Mouse (Mus musculus): Measurements from ENCODE around the gene Pon1.
"Not testable (repeated sequence)": the region's sequence is repeated elsewhere in the genome, so short reads cannot be mapped to it uniquely, and the experiment has no call there.

Gene Pon1

DNA sequence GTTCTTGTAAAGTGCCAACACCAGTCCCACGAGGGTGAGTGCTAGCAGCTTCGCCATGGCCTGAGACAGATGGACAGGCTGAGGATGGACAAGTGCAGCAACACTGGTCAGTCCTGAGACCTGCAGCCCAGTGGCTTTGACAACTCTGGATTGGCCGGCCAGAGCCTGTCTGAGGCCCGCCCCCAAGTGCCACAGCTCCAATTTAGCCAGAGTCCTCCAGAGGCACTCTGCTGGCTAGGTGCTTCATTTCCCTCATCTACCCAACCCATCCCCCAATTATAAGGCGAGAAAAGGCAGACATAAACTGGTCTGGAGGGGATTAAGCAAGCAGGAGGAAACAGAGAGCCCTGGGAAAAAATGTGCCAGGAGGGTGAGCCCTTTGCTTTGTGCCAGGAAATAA lies at the start of gene Pon1:
Pon1 (minus strand) TSS at position 254 of the 400 bp plus-strand sequence.
- no peak for DNase-seq (ENCODE audit: low spot score)

DNA sequence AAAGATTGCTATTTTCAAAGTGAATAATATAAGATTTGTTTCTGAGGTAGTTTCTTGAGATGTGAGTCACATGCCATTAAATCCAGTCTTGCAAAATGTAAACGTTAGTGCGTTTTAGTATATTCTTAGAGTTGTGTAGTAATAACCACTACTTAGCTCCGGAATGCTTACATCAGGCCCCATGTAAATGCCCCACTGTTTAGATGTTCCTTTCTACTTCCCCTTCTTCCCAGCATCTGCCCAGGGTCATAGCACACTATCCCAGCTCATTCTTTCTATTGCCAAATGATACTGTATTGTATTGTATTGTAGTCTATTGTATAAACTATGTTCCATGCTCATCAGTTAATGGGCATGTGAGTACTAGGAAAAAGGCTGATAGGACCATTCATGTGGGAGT lies 45.1 kb upstream of the Pon1 start:
- no peak for DNase-seq (ENCODE audit: low spot score)

DNA sequence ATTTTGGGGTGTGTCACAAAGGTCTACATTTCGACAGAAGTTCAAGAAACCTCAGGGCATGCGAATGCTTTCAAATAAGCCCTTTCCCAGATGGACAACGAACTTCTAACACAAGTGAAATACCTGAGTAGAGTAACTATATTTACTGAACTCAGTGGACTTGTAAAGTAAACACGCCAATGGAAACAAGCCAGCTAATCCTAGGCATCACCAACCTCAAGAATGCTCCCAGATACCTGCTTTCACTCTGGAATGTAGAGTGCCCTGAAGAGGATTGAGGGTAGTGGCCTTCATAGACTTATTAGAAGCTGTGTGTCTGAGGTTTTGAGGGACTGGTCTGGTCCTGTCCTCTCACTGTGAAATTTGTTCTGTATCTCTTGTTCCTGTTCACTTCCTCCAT lies 43.8 kb upstream of the Pon1 start:
- DNase-seq (ENCODE audit: low spot score): no peak

DNA sequence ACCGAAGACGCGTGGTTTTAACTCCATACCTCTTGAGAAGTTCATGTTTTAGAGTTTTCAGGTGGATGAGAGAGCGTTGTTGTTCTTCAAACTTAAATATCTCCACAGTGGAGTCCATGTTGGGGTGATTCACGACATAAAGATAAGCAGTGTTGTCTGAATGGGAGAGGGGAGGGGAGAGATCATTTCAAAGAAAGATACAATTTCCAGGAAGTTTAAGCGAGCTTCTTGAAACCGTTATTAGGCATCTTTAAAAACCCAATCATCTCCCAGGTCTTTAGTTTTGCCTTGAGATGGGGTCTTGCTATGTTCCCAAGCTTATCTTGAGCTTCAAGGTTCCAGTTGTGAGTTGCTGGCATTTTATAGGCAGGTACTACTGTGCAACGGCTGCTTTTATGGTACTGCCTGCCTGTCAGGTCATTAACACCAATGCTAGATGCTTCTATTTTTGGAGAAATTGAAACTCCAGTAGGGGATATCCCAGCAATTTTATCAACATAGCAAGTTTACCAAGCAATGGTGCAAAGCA lies 43.2 kb upstream of the Pon1 start:
- DNase-seq (ENCODE audit: low spot score): no peak

DNA sequence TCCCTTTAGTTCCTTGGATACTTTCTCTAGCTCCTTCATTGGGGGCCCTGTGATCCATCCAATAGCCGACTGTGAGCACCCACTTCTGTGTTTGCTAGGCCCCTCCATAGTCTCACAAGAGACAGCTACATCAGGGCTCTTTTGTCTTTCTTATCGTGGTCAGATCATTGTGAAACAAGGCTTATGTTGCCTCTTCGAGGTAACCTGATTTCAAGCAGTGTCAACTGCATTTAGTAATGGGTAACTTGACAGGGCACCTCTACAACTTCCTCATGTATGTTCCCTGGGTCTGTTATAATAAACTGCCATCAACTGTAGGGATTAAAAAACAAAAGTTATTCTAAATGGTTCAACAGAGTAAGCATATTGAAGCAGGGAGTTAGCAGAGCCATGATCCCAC lies 40.8 kb upstream of the Pon1 start:
- no peak for DNase-seq (ENCODE audit: low spot score)

DNA sequence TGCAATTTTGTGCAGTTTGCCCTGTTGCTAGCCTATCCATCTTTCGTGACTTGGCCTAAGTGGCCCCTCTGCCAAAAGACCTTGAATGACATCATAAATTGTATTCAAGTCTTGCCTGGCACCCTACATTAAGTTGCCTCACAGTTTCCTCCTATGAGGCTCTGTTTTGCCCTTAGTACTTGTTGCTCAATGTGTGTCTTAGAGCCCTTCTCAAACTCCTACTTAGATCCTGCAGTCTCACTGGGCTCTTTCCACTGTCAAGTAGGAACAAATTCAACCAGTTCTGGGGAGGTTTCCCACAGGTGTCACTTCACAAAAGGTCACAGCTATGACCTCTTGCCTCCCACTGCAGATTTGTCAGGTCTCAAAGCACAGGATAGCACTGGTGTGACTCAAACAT lies 40.1 kb upstream of the Pon1 start:
- no peak for DNase-seq (ENCODE audit: low spot score)

DNA sequence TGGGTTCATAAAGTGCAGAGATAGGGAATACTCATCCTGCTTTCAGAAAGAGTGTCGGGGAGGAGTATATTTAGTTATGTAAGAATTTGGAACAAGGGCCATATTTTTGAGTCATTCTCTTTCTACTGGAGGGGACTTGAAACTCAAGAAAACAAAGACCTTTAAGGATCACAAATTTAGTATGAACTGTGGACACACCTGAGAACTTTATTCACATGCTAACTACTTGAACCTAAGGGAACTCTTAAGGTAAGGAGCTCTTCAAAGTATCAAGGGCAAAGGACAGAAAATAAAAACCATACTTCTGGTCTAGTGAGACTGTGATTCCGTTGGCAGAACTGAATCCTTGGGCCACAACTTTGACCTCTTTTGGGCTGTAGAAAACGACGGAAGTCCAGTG lies 38.3 kb upstream of the Pon1 start:
- no peak for DNase-seq (ENCODE audit: low spot score)

DNA sequence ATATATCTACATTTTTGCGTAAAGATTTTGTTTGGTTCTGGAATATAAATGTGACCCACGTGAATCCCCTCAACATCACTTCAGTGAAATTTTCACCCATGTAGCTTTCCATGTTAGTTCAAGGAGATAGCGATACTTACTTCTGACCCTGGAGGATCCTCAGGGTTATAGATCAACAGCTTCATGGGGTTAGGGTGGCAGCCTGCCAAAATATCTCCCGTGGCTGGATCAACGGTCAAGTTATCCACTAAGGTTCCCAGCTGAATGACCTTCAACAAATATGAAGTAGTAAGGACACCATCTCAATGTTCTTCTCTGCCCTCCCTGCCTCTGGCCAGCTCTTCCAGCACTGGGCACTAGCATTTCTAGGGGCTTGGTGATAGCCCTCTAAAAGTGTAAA lies 36.5 kb upstream of the Pon1 start:
- no peak for DNase-seq (ENCODE audit: low spot score)

DNA sequence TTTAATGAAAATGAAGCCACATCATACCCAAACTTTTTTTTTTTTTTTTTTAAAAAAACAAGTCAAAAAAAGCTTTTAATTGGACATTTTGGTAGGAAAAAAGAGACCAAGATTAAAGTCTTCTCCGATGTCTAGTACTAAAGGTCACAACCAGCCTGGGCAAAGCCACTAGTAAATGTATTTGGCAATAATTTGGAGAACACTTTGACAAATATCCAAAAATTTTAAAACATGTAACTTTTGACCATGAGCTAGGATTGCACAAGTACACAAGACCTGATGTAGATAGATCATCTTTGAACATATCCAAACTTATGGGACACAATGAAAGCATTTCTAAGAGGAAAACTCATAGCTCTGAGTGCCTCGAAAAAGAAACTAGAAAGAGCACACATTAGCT lies 29.8 kb upstream of the Pon1 start:
- DNase-seq (ENCODE audit: low spot score): not testable (repeated sequence)

DNA sequence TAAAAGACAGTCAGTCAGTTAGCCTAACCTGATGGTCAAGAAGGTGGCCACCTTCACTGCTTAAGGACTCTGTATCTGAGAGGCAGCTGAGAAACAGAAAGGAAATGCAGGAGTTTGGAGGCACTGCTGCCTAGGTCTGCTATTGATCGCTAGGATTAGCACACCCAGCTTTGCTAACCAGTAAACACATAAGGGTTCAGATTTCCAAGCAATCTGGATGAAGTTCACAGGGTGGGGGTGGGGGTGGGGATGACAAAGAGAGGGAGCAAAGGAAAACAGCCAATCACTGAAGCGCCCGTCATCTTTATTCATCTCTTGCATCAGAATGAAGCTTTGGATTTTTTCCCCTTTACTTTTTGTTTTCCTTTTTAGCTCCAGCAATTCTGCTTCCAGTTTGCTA lies 28.3 kb upstream of the Pon1 start:
- DNase-seq (ENCODE audit: low spot score): no peak

DNA sequence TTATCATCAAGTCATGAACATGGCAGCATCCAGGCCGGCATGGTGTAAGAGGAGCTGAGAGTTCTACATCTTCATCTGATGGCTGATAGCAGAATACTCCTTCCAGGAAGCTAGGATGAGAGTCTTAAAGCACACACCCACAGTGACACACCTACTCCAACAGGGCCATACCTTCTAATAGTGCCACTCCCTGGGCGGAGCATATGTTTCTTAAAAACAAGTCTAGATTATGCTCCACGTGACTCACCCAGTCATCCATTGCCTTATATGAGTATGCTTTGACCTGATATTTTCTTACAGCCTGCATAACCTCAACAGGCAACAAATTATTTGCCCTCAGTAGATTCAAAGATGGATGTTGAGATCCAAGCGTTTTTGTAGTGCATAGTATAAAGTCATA lies 24.4 kb upstream of the Pon1 start:
- no peak for DNase-seq (ENCODE audit: low spot score)

DNA sequence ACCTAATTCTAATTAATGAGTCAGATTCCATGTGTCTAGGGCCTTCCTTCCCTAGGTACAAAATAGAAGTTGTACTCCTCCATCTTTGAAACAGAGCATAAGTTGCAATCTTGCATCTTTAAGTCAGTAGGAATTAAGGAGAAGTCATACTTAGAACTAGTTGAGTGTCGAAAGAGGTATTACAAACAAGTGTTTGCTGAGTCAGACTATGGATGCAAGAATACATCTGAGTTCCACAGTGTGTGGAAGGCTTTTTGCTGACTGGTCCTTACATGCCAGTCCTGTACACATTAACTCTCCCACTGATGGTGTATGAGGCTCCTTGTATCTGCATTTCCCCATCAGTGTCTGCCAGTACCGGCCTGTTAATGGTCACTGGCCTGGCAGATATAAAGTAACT lies 14.1 kb upstream of the Pon1 start:
- no peak for DNase-seq (ENCODE audit: low spot score)

DNA sequence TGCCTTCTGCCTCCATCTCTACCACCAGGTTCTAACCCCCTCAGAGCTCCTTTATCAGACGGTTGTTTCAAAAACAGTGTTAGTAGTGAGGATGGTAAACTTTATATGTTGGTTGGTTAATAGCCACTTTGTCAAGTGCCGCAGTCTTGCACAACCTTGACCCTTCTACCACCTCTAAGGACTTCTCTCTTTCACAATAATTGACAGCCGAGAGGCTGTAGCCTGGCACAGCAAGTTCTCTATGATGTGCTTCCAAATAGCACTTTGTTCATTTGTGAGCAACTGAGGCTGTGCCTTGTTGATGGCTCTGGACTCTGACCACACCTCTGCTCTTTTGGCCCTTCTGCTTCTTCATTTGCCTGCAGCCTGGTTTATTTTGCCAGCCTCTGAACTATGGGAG lies 6.2 kb upstream of the Pon1 start:
- no peak for DNase-seq (ENCODE audit: low spot score)

DNA sequence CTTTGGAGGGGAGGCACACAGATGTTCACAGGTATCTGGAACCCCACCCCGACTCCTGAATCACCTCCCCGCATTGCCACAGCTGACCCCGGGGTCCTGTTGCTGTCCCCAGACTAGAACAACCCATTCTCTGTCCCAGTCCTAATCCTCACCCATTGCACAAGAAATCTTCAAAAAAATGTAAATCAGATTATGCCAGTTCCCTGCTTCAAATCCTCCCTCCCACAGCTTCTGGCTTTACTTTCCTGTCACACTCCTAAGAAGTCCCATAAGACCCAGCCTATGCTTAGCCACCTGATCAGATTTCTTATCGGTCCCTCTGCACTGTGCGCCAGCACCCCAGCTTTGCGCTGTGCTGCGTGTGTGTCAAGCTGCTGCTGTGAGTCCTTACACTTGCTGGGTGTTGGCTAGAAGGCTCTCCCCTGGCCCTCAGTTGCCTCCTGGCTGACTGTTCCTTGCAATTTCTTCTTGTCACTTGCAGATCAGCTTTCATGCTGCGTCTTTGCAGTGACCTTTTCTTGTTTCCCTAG lies 5.7 kb upstream of the Pon1 start:
- DNase-seq (ENCODE audit: low spot score): no peak

DNA sequence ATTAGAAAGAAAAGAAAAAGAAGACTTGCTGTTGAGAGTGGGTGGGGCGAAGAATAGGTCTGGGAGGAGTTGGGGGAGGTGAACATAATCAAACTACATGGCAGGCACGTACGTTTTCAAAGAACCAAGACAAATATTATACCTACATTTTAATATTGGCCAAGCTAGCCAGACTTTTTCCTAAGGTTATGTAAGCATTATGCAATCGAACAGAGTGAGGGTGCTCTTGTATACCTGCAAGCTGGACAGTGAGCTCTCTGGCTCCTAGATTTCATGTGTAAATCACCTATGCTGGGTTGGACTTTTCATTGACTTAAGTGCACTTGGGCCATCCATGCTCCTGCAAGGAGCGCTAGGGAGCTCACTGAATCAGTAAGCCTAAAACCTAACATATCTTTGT lies 4.8 kb upstream of the Pon1 start:
- no peak for DNase-seq (ENCODE audit: low spot score)

DNA sequence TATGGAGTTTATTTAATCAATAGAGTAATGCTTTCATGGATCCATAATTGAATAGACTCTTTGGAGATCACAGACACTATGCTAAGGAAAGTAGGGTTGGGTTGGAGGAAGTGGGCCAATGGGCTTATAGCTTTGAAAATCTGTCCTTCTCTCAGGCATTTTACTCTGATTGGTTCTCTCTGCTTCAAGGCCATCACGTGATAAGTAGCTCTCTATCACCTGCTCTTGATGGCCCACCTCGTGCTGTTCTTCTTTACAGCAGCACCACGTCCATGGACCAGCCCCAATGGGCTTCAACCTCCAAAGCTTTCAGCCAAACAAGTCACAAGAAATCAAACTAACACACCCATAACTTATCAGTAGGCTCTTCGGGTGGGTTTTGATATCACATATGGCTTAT lies 3.0 kb downstream of the Pon1 start:
- no peak for DNase-seq (ENCODE audit: low spot score)

DNA sequence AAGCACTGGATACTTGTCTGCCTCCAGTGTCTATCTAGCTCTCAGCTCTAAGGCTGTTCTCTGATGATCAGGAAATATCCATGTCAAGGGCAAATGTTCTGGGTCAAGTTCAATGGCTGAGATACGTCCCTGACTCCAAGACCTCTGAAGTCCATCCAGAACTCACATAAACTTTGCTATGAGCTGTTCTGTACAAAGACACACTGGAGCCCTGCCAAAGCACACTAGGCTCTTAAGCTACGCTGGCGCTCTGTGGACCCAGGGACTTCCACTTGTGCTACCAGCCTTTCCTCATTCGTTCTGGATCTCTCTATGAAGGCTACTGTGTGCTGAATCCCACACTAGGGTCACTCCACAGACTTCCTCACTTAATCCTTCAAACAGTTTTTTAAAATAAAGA lies 4.2 kb downstream of the Pon1 start:
- no peak for DNase-seq (ENCODE audit: low spot score)

DNA sequence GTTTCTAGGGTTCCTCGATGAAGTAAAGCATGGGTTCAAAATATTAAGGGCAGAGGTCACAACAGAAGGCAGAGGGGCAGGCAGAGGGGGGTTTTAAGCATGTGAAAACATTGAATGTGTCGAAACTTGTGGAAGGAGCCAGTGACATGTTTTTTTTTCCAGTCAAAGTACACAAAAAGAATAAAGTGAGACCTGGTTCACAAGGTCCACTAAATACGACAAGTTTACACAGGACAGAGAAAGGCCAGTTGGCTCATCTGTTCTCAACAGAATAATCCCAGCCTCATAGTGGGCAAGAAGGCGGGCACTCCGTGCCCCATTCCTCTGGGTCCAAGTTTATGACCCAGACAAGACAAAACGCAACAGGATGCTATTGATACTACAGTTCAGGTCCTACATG lies 4.8 kb downstream of the Pon1 start:
- no peak for DNase-seq (ENCODE audit: low spot score)

DNA sequence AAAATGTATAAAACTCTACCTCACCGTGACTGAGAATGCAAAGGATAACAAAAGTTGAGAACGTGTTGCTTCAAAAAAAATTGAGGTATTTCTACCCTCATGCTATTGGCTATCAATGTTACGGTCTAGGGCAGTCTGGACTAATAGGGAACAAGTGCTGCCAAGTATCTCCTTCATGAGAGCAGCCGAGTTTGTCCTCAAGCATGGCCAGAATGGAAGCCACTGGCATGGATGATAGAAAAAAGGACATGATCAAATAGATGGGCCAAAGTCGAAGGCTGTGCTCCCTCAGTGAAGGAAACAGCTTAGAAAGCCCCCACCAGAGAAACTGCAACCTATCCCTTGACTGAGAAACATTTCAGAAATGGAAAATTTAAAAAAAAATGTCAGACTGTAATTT lies 5.7 kb downstream of the Pon1 start:
- no peak for DNase-seq (ENCODE audit: low spot score)

DNA sequence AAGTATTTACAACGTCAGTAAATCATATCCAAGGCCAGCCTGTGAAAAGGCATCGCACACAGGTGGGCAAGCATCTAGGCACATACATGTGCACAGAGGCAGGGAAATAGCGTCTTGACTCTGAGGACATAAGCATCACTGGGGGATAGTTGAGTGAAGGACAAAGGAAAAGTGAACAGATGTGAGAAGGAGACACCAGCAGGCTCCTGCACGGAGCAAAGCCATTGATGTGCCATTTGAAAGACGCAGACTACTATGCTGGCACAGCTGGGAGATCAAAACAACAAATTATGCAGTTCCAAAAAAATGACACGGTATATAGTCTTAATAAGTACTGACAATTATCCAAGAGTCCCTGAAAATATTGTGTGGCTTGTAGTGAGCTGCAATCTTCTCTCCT lies 6.2 kb downstream of the Pon1 start:
- DNase-seq (ENCODE audit: low spot score): no peak

DNA sequence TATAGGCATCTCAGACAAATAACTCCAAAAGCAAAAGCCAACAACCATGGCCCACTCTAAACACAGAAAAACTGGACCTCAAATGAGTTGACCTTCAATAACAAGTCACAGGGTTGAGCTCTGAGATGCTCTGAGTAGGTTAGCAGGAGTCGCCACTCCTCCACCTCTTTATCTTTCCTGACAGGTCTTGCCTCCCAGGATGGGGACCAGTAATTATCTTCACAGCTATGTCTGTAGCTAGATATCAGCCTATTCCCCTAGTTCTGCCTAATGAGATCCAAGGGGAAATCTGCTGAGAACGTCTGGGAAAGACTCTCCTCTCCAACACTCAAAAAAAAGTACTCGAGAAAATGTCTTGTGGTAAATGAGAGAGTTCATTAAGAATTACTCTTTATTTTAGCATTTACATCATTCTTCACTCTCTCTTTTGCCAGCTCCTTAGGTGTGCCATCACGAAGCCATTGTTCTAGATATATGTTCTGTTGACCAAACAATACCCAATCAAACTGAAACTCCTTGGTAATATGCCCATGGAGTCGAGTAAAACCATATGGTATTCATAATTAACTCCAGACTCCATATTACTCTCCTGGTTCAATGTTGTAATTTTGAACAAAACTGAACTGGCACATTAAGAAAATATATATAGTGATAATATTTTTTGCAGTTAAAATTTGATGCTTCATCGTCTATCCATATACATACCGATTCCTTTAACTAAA lies 7.4 kb downstream of the Pon1 start:
- no peak for DNase-seq (ENCODE audit: low spot score)

DNA sequence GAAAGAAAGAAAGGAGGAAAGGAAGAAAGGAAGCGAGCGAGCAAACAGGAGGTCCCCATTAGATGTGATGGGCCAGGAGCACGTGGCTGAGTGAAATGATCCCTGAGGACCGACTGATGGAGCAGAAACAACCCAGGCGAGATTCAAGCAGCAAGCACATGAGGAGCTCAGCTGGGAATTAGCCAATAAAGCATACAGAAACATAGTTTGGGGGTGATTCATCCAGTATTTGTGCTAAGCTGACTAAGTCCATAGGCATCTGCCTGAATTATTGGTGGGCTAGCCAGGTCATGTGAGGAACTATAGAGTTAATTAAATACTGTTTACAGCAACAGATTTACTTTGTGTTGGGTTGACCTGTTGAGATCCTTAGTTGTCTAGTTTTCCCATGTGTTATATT lies 13.1 kb downstream of the Pon1 start:
- no peak for DNase-seq (ENCODE audit: low spot score)

DNA sequence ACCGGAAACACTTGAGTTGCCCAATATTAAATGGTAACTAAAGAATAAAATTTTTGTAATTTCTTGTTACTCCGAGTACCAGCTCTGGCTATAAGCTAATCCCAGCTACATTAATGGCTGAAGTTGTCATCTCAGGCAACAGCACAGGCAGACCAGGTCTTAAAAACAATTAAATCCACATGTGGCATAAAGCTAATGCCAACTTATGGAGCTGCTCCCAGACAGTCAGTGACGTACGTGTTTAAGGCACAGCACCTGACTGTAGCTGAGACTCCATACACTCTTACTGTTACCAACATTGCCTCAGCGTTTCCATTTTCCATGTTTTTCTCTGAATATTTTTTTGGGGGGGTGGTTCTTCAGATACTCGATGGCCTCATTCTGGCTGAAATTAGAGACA lies 14.6 kb downstream of the Pon1 start:
- no peak for DNase-seq (ENCODE audit: low spot score)
